Mouse (Mus musculus): ENCODE data around the gene Tent4b. TPM values are rescaled to one million over a fixed set of nuclear protein-coding genes. Genes with fewer than 3 reads are reported as not detected.
A peak's percentile ranks its signal among the peaks of the same experiment; 100 is the strongest.
"Not testable (repeated sequence)": the region's sequence is repeated elsewhere in the genome, so short reads cannot be mapped to it uniquely, and the experiment has no call there.

Tent4b gene
- polyA plus RNA-seq, 1 experiment from 2014 or later, result 12.5 TPM

GRCm38 (mm10) chr8:88209930-88210827, 11.2 kb downstream of the Tent4b start:
- not testable (repeated sequence) for H3K27me3 ChIP-seq (ENCODE audit: control insufficient read depth, insufficient read depth, low read length); H3K27ac ChIP-seq (ENCODE audit: low read depth, low read length); ATAC-seq (replicated peaks; ENCODE audit: low FRiP score); H3K36me3 ChIP-seq (ENCODE audit: control insufficient read depth, insufficient read depth, low read length); H3K9ac ChIP-seq (ENCODE audit: low read length); DNase-seq (ENCODE audit: low spot score); H3K4me1 ChIP-seq (replicated peaks; ENCODE audit: control insufficient read depth, insufficient read depth, low read length); H3K4me3 ChIP-seq (ENCODE audit: low read depth, low read length); H3K9me3 ChIP-seq (ENCODE audit: control insufficient read depth, low read length); H3K4me2 ChIP-seq (ENCODE audit: low read depth, low read length, severe bottlenecking)
- 92% methylated on average over 5 of the region's 6 CpGs for WGBS

- H3K9ac ChIP-seq (ENCODE audit: low read length), result no peak overlapping the region
- no peak for ATAC-seq (replicated peaks; ENCODE audit: low FRiP score)
- H3K4me1 ChIP-seq (replicated peaks; ENCODE audit: control insufficient read depth, insufficient read depth, low read length), result peaks cover 7% of the 10 kb centered on the region
- H3K27me3 ChIP-seq (ENCODE audit: control insufficient read depth, insufficient read depth, low read length), result no peaks in the 10 kb centered on the region
- H3K9me3 ChIP-seq (ENCODE audit: control insufficient read depth, low read length), result no peaks in the 10 kb centered on the region
- H3K4me2 ChIP-seq (ENCODE audit: low read depth, low read length, severe bottlenecking), result no peak overlapping the region
- no peak for DNase-seq (ENCODE audit: low spot score)
- 65% methylated on average over 4 of the region's 4 CpGs for WGBS
- H3K4me3 ChIP-seq (ENCODE audit: low read depth, low read length), result no peak overlapping the region
- H3K27ac ChIP-seq (ENCODE audit: low read depth, low read length), result no peak overlapping the region
- no peaks in the 10 kb centered on the region for H3K36me3 ChIP-seq (ENCODE audit: control insufficient read depth, insufficient read depth, low read length)
Measured at GRCm38 (mm10) chr8:88221353-88221752, 22.3 kb downstream of the Tent4b start.

GRCm38 (mm10) chr8:88225358-88225757, 26.3 kb downstream of the Tent4b start:
- no peaks in the 10 kb centered on the region for H3K36me3 ChIP-seq (ENCODE audit: control insufficient read depth, insufficient read depth, low read length)
- no peak overlapping the region for H3K9ac ChIP-seq (ENCODE audit: low read length)
- H3K4me3 ChIP-seq (ENCODE audit: low read depth, low read length), result no peak overlapping the region
- peak; percentile 54 for DNase-seq (ENCODE audit: low spot score)
- peaks cover 13% of the 10 kb centered on the region for H3K4me1 ChIP-seq (replicated peaks; ENCODE audit: control insufficient read depth, insufficient read depth, low read length)
- ATAC-seq (replicated peaks; ENCODE audit: low FRiP score), result peak; percentile 49; the same call in 1 of the 2 replicates
- no peak overlapping the region for H3K4me2 ChIP-seq (ENCODE audit: low read depth, low read length, severe bottlenecking)
- no peaks in the 10 kb centered on the region for H3K9me3 ChIP-seq (ENCODE audit: control insufficient read depth, low read length)
- no peaks in the 10 kb centered on the region for H3K27me3 ChIP-seq (ENCODE audit: control insufficient read depth, insufficient read depth, low read length)
- 8% methylated on average over 5 of the region's 5 CpGs for WGBS
- H3K27ac ChIP-seq (ENCODE audit: low read depth, low read length), result no peak overlapping the region

- no peaks in the 10 kb centered on the region for H3K9me3 ChIP-seq (ENCODE audit: control insufficient read depth, low read length)
- H3K4me1 ChIP-seq (replicated peaks; ENCODE audit: control insufficient read depth, insufficient read depth, low read length), result peaks cover 13% of the 10 kb centered on the region
- no peaks in the 10 kb centered on the region for H3K36me3 ChIP-seq (ENCODE audit: control insufficient read depth, insufficient read depth, low read length)
- no peak overlapping the region for H3K4me3 ChIP-seq (ENCODE audit: low read depth, low read length)
- H3K27me3 ChIP-seq (ENCODE audit: control insufficient read depth, insufficient read depth, low read length), result no peaks in the 10 kb centered on the region
- no peak overlapping the region for H3K9ac ChIP-seq (ENCODE audit: low read length)
- H3K27ac ChIP-seq (ENCODE audit: low read depth, low read length), result no peak overlapping the region
- DNase-seq (ENCODE audit: low spot score) (no peak), ATAC-seq (replicated peaks; ENCODE audit: low FRiP score) (no peak)
- 68% methylated on average over 6 of the region's 6 CpGs for WGBS
- no peak overlapping the region for H3K4me2 ChIP-seq (ENCODE audit: low read depth, low read length, severe bottlenecking)
Measured at GRCm38 (mm10) chr8:88227851-88228250, 28.8 kb downstream of the Tent4b start.

GRCm38 (mm10) chr8:88228286-88228685, 29.3 kb downstream of the Tent4b start:
- Histone ChIP-seq H3K27me3 (ENCODE audit: control insufficient read depth, insufficient read depth, low read length) (no peaks in the 10 kb centered on the region), H3K36me3 (ENCODE audit: control insufficient read depth, insufficient read depth, low read length) (no peaks in the 10 kb centered on the region), H3K4me1 (replicated peaks; ENCODE audit: control insufficient read depth, insufficient read depth, low read length) (peaks cover 13% of the 10 kb centered on the region), H3K4me2 (ENCODE audit: low read depth, low read length, severe bottlenecking) (no peak overlapping the region), H3K4me3 (ENCODE audit: low read depth, low read length) (no peak overlapping the region), H3K27ac (ENCODE audit: low read depth, low read length) (no peak overlapping the region), H3K9me3 (ENCODE audit: control insufficient read depth, low read length) (no peaks in the 10 kb centered on the region), H3K9ac (ENCODE audit: low read length) (no peak overlapping the region)
- WGBS, result 71% methylated on average over 1 of the region's 1 CpGs
- DNase-seq (ENCODE audit: low spot score) (no peak), ATAC-seq (replicated peaks; ENCODE audit: low FRiP score) (no peak)

GRCm38 (mm10) chr8:88228800-88229199, 29.8 kb downstream of the Tent4b start:
- H3K36me3 ChIP-seq (ENCODE audit: control insufficient read depth, insufficient read depth, low read length), result no peaks in the 10 kb centered on the region
- no peak overlapping the region for H3K4me3 ChIP-seq (ENCODE audit: low read depth, low read length)
- DNase-seq (ENCODE audit: low spot score), result no peak
- no peak for ATAC-seq (replicated peaks; ENCODE audit: low FRiP score)
- 71% methylated on average over 1 of the region's 1 CpGs for WGBS
- no peaks in the 10 kb centered on the region for H3K27me3 ChIP-seq (ENCODE audit: control insufficient read depth, insufficient read depth, low read length)
- H3K4me2 ChIP-seq (ENCODE audit: low read depth, low read length, severe bottlenecking), result no peak overlapping the region
- H3K27ac ChIP-seq (ENCODE audit: low read depth, low read length), result no peak overlapping the region
- no peak overlapping the region for H3K9ac ChIP-seq (ENCODE audit: low read length)
- H3K9me3 ChIP-seq (ENCODE audit: control insufficient read depth, low read length), result no peaks in the 10 kb centered on the region
- peaks cover 13% of the 10 kb centered on the region for H3K4me1 ChIP-seq (replicated peaks; ENCODE audit: control insufficient read depth, insufficient read depth, low read length)

- Histone ChIP-seq H3K9ac (ENCODE audit: low read length) (no peak overlapping the region), H3K9me3 (ENCODE audit: control insufficient read depth, low read length) (no peaks in the 10 kb centered on the region), H3K4me2 (ENCODE audit: low read depth, low read length, severe bottlenecking) (no peak overlapping the region), H3K36me3 (ENCODE audit: control insufficient read depth, insufficient read depth, low read length) (no peaks in the 10 kb centered on the region), H3K4me3 (ENCODE audit: low read depth, low read length) (no peak overlapping the region), H3K4me1 (replicated peaks; ENCODE audit: control insufficient read depth, insufficient read depth, low read length) (no peaks in the 10 kb centered on the region), H3K27ac (ENCODE audit: low read depth, low read length) (no peak overlapping the region), H3K27me3 (ENCODE audit: control insufficient read depth, insufficient read depth, low read length) (no peaks in the 10 kb centered on the region)
- 90% methylated on average over 2 of the region's 2 CpGs for WGBS
- no peak for DNase-seq (ENCODE audit: low spot score)
- ATAC-seq (replicated peaks; ENCODE audit: low FRiP score), result no peak
Measured at GRCm38 (mm10) chr8:88236666-88237065, 37.7 kb downstream of the Tent4b start.

- DNase-seq (ENCODE audit: low spot score) (no peak), ATAC-seq (replicated peaks; ENCODE audit: low FRiP score) (no peak)
- H3K9me3 ChIP-seq (ENCODE audit: control insufficient read depth, low read length), result no peaks in the 10 kb centered on the region
- H3K4me2 ChIP-seq (ENCODE audit: low read depth, low read length, severe bottlenecking), result no peak overlapping the region
- no peak overlapping the region for H3K27ac ChIP-seq (ENCODE audit: low read depth, low read length)
- H3K4me1 ChIP-seq (replicated peaks; ENCODE audit: control insufficient read depth, insufficient read depth, low read length), result no peaks in the 10 kb centered on the region
- H3K4me3 ChIP-seq (ENCODE audit: low read depth, low read length), result no peak overlapping the region
- H3K9ac ChIP-seq (ENCODE audit: low read length), result no peak overlapping the region
- no peaks in the 10 kb centered on the region for H3K27me3 ChIP-seq (ENCODE audit: control insufficient read depth, insufficient read depth, low read length)
- no peaks in the 10 kb centered on the region for H3K36me3 ChIP-seq (ENCODE audit: control insufficient read depth, insufficient read depth, low read length)
- 88% methylated on average over 2 of the region's 2 CpGs for WGBS
Measured at GRCm38 (mm10) chr8:88237606-88238005, 38.6 kb downstream of the Tent4b start.

GRCm38 (mm10) chr8:88239277-88239676, 40.3 kb downstream of the Tent4b start:
- ATAC-seq (replicated peaks; ENCODE audit: low FRiP score) (no peak), DNase-seq (ENCODE audit: low spot score) (no peak)
- WGBS, result 86% methylated on average over 5 of the region's 5 CpGs
- no peak overlapping the region for H3K4me3 ChIP-seq (ENCODE audit: low read depth, low read length)
- no peak overlapping the region for H3K4me2 ChIP-seq (ENCODE audit: low read depth, low read length, severe bottlenecking)
- no peaks in the 10 kb centered on the region for H3K27me3 ChIP-seq (ENCODE audit: control insufficient read depth, insufficient read depth, low read length)
- no peak overlapping the region for H3K9ac ChIP-seq (ENCODE audit: low read length)
- H3K9me3 ChIP-seq (ENCODE audit: control insufficient read depth, low read length), result no peaks in the 10 kb centered on the region
- no peak overlapping the region for H3K27ac ChIP-seq (ENCODE audit: low read depth, low read length)
- H3K4me1 ChIP-seq (replicated peaks; ENCODE audit: control insufficient read depth, insufficient read depth, low read length), result no peaks in the 10 kb centered on the region
- no peaks in the 10 kb centered on the region for H3K36me3 ChIP-seq (ENCODE audit: control insufficient read depth, insufficient read depth, low read length)
